Mouse (Mus musculus) left cerebral cortex, postnatal 4 days (tissue): ENCODE data around the gene Hnrnpa1. TPM values are rescaled to one million over a fixed set of nuclear protein-coding genes. Genes with fewer than 3 reads are reported as not detected.
"Not testable (repeated sequence)": the region's sequence is repeated elsewhere in the genome, so short reads cannot be mapped to it uniquely, and the experiment has no call there.

Experiments used
- DNase-seq: peaks from one replicate; pipeline ENCODE4 v3.0.0-alpha.2; 2022
- intact Hi-C: fragments of 180-260 bp; cut with DNase I; formaldehyde crosslinking; loops from one replicate; pipeline ENCODE4 v1.15.1; 2025
- total RNA-seq, 2 experiments: library from RNA; stranded (reverse); gene quantifications; 2 replicates each; pipeline ENCODE4 v1.2.3; 2021

Hnrnpa1 gene
- total RNA-seq, 2 experiments from 2014 or later, result 690 to 711 TPM

DNA sequence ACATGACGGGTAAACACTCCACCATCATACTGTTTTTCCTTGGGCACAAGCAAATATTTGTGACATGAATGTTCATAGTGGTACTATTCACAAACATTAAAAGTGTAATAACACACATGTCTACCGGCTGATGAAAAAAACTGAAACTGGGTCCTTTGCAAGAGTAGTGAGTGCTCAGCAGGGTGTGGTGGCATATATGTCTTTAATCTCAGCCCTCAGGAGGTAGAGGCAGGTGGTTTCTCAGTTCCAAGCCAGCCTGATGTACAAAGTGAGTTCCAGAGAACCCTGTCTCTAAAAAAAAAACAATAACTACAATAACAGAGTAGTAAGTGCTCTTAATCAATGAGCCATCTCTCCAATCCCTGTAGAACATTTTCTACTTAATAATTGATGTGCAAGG lies 24.6 kb downstream of the Hnrnpa1 start:
- intact Hi-C loops, result no loop called here
- DNase-seq, result no peak

GRCm38 (mm10) chr15:103268903-103269302 lies 28.7 kb downstream of the Hnrnpa1 start:
- DNase-seq, result no peak
- intact Hi-C loops, result no loop called here

GRCm38 (mm10) chr15:103272419-103273279 lies 32.4 kb downstream of the Hnrnpa1 start, which contains the start of gene Copz1:
Copz1 (plus strand) TSS chr15:103272714.
- peak; percentile 94 for DNase-seq
- intact Hi-C loops, result no loop called here

DNA sequence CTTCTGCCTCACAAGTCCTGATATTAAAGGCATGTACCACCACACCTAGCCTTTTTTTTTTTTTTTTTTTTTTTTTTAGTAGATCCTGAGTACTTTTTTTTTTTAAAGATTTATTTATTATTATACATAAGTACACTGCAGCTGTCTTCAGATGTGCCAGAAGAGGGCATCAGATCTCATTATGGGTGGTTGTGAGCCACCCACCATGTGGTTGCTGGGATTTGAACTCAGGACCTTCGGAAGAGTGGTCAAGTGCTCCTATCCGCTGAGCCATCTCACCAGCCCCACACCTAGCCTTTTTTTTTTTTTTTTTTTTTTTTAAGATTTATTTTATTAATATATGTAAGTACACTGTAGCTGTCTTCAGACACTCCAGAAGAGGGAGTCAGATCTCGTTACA lies 35.7 kb downstream of the Hnrnpa1 start:
- intact Hi-C loops, DNase-seq: not testable (repeated sequence)

DNA sequence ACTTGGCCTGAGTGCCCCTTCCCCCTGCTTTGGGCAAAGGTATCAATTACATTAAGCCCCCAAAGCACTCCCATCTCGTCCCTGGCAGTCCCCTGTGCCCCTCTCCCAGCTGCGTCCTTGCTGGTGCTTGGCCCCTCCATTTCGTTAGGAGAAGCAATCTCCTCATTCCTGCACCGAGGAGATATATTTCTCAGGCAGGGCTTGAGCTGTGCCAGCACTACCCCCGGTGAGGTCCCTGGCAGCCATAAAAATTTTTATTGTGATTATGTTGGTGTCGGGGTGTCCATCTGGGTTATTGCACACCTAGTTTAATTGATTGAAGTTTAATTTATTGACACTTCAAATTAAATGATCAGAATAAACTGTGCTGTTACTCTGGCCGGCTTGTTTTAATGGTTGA lies 37.7 kb downstream of the Hnrnpa1 start:
- intact Hi-C loops, result no loop called here
- no peak for DNase-seq

- no peak for DNase-seq
- intact Hi-C loops, result no loop called here
These were observed 39.5 kb downstream of the Hnrnpa1 start for GRCm38 (mm10) chr15:103279750-103280149.

DNA sequence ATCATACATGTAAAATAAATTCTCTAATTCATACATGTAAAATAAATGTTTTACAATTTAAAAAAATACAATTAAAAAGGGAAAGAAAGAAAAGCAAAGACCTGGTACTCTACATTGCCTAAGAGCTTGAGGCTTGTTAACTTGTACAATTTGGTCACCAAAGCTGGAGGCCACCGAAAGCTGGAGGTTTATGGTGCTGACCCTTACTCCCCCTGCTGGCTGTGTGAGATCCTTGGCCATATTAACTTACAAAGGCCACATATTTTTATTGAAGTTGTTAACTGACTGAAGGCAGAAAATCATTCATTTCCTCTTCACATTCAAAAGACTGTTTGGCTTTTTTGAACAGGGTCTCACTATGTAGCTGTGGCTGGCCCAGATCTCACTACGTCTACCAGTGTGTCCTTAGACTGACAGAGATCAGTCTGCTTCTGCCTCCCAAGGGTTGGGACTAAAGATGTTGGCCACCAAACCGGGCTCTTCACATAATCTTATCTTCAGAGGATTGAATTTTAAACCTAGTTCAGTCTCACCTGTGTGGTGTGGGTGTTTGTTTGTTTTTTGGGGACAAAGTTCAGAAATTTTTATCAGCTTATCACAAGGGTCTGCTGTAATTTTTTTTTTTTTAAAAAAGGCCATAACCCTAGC lies 40.7 kb downstream of the Hnrnpa1 start:
- intact Hi-C loops, result no loop called here
- peak; percentile 24 for DNase-seq

GRCm38 (mm10) chr15:103281465-103282205 lies 41.4 kb downstream of the Hnrnpa1 start:
- DNase-seq, result no peak
- intact Hi-C loops, result no loop called here

DNA sequence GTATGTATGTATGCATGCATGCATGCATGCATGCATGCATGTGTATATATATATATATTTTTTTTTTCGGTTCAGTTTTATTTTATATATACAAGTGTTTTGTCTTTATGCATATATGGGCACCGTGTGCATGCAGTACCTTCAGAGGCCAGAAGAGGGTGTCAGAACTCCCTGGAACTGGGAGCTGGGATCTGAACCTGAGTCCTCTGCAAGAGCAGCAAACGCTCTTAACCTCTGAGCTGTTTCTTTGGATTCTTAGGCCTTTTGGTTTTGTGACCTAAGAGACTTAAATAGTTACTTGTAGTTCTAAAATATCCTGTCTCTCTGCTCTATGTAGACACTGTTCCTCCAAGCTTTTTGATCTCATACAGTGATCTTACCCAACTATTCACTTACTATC lies 43.8 kb downstream of the Hnrnpa1 start:
- DNase-seq, result peak; percentile 44
- intact Hi-C loops, result no loop called here

DNA sequence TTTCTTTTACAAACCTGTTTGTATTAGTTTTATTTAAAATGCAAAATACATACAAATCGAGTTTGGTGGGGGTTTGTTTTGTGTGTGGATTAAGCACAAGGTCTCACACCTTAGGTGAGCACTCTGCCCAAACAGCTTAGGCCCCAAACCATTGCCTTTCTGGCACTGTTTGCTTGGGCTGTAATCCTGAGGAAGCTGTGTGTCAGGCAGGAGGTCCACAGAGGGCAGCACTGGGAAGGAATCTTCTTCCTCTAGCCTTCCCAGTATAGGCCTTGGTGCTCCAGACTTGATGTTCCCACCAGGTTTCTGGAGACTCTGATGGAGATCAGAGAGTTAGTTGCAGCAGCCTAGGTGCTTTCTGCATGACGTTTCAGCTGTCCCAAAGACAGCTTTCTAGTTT lies 44.4 kb downstream of the Hnrnpa1 start:
- no peak for DNase-seq
- intact Hi-C loops, result no loop called here

DNA sequence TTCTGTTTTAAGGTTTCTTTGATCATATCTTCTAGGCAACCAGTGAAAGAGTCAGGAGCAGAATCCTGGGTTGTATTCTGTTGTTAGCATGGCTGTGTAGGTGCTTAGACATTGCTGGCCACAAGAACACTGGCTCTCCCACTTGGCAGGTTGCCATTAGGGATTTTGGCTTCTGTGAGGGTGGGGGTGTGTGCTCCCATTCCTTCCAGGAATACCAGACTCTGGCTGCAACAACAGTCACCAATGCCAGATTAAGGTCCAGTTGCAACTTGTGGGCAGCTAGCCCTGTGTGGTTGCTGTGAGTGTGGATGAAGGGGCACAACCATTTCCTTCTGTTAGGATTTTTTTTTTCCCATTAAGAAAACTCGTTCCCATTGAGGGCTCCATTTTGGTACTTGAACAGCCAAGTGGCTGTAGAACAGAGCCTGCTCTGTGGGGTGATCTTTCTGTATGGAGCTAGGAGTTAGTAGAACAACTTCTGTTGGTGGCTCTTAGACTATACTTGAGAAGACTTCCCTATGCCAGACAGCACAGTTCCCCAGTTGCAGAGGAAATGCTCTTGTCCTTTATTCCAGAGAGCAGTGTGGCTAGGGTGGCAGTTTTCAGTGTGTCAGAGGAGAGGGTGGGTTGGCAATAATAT lies 45.7 kb downstream of the Hnrnpa1 start:
- intact Hi-C loops, result no loop called here
- peak; percentile 80 for DNase-seq

GRCm38 (mm10) chr15:103289600-103289999 lies 49.4 kb downstream of the Hnrnpa1 start:
- intact Hi-C loops, result no loop called here
- DNase-seq, result no peak

DNA sequence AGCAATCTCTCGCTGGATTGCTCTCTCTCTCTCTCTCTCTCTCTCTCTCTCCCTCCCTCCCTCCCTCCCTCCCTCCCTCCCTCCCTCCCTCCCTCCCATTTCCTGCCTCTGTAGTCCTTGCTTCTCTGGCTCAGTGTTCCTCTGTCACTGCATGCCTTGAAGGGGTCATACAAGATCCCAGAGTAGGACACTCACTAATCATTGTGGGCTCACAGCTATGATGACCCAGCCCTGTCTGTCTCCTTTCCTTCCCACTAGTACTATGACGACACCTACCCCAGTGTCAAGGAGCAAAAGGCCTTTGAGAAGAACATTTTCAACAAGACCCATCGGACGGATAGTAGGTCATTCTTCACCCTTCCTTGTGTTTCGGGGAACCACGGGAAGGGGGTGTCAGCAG lies 50.2 kb downstream of the Hnrnpa1 start:
- no peak for DNase-seq
- intact Hi-C loops, result no loop called here

DNA sequence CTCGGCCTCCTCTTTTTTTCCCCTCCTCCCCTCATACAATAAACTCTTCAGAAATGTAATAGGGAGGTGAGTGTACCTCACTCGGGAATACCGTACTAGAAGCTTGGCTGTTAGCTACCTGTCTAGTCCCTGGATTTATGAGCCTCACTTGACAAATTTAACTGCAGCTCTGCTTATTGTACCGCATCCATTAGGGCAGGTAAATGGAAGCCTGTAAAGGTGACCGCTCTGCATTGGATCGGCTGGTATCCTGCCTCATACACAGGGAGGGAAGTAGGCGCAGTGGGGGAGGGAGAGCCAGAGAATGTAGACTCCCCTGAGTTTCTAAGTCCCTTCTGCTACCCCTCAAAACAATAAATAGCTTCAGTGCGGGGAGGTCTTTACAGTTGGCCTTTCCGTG lies 50.6 kb downstream of the Hnrnpa1 start:
- DNase-seq, result no peak
- intact Hi-C loops, result no loop called here

DNA sequence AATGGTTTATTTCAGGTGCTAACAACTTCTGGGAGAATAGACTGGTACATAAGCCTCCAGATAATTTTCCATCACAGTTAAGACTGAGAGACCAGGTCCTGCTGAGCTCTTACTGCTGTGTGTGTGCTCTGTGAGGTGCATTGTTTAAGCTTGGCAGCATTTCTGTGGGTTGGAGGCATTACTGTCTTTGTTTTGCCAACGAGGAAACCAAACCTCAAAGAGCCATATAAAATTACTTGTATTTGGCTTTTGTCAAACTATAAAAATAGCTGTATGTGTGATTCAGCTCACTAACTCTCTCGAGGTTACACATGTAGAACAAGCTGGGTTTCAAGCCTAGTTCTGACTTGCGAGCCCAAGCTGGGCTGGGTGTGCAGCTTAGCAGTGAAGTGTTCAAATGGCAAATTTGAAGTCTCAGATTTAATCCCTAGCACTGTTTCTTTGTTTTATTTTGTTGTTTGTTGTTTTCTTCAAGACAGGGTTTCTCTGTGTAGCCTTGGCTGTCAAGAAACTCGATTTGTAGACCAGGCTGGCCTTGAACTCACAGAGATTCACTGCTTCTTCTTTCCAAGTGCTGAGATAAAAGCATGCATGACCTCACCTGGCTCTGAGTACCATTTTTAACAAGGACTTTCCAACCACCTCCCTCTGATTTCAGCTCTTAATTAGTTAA lies 52.6 kb downstream of the Hnrnpa1 start:
- DNase-seq, result no peak
- intact Hi-C loops, result no loop called here

- no peak for DNase-seq
- intact Hi-C loops, result no loop called here
These were observed 53.1 kb downstream of the Hnrnpa1 start for GRCm38 (mm10) chr15:103293375-103293774.

DNA sequence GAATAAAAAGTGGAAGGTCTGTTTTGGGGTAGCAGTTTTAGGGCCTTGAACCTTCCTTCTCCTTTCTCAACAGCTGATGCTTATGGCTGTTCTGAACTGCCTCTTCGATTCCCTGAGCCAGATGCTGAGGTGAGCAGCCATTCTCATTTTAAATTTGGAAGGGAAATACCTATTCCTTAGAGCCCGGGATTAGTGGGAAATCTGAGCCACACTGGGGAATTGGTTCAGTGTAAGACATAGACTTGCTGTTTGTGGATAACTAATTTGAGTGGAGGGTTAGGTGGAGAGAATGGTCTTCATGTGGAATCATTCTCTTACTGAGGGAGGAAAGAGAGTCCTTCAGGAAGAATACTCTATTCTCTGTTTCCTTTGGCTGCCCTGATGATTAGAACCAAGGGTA lies 54.4 kb downstream of the Hnrnpa1 start:
- no peak for DNase-seq
- intact Hi-C loops, result no loop called here

DNA sequence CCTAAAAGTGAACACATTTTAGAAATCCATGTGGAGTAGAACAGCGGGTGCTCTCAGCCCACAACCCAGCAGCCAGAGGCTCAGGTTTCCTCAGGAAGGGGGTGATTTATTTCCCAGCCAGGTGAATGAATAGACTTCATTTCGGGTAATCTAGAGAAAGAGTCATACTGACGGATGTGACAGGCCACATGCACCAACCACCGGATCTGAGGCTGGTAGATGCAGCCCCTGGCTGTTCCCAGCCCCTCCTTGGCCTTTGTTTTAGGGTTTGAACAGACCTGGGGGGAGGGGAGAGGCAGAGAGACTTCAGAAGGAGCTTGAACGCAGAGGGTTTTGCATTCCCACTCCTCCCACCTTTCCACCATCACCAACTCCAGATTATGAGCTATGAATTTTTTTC lies 55.6 kb downstream of the Hnrnpa1 start:
- intact Hi-C loops, result no loop called here
- DNase-seq, result no peak
